8 mouse cellular contexts compared by ENCODE assay signal in the genomic region with DNA sequence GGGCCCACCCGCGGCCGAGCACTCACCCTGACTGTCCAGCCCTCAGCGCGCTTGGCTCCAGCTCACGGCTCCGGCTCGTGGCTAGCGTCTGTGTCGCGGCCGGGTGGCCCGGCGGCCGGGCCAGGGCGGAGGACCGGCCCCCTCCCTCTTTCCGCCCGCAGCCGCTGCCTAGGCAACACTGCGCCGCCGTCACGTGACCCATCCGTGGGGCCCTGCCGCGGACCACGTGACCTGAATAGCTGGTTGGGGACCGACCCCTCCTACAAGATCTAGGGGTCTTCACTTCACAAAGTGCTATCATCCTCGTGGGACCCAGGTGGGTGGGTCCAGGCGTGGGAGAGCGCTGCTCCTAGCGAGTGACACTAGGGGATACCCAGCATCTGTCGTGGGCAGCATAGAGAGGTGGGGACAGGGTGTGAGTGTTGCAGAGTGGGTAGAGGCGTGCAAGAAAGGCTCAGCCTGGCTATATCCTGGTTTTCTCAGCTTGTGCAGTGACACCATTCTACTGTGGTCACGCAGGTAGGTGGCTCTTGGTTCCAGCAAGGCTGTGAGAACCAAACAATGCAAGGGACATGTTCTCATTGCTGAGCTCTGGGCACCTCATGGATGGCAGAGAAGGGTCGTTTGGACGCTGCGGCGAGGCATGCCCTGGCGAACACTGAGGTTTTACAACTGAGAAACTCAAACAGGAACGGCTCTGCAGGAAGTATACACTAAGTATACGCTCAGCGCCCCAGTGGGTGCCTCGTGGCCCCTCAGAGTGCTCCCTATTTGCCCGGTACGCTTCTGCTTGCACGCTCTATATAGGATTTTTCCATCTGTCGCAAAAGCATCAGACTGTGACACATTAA. TPM values are rescaled to one million over a fixed set of nuclear protein-coding genes. Genes with fewer than 3 reads are reported as not detected.
DNase-seq lines count a peak whose midpoint lies in the region; ATAC-seq and TF ChIP-seq lines count a peak whose summit lies in the region.

Orai2 (minus strand) TSS at position 202 of the 851 bp plus-strand sequence.

- ATAC-seq in G1E (ENCODE audit: extremely low read depth, insufficient number of reproducible peaks, low FRiP score, poor library complexity, severe bottlenecking) = peak; percentile 46
- peak; percentile 90 for ATAC-seq in forebrain, postnatal 0 days
- peak; percentile 90 for ATAC-seq in neural tube, embryonic 15.5 days (ENCODE audit: low FRiP score)

- DNase-seq in G1E (ENCODE audit: low spot score) = peak; percentile 85
- DNase-seq in cerebellum, adult 2 months = peak; percentile 86 to 87
- peak; percentile 91 for DNase-seq in forebrain, postnatal 0 days
- DNase-seq in heart, postnatal 36 days = peak; percentile 77 to 81
- DNase-seq in layer of hippocampus, adult 18-20 months (ENCODE audit: low spot score in 2 of 2) = peak; percentile 83 to 92
- DNase-seq in lung, adult 18-20 months = peak; percentile 86
- peak; percentile 87 for DNase-seq in testis, postnatal 10 days (ENCODE audit: low spot score)

- peaks cover 7% of the 10 kb centered on the region for H3K9me3 ChIP-seq in G1E (replicated peaks)
- H3K9me3 ChIP-seq in forebrain, postnatal 0 days (ENCODE audit: low read length) = no peaks in the 10 kb centered on the region
- no peaks in the 10 kb centered on the region for H3K9me3 ChIP-seq in neural tube, embryonic 15.5 days (replicated peaks)

- no peak for TF ChIP-seq CTCF in G1E (IDR thresholded peaks at IDR 0.05; ENCODE audit: low read depth, low read length)
- TF ChIP-seq CTCF in cerebellum, adult 2 months (IDR thresholded peaks at IDR 0.05; ENCODE audit: borderline replicate concordance, insufficient read depth, low read depth, low read length) = no peak
- no peak for TF ChIP-seq CTCF in forebrain, postnatal 0 days (IDR thresholded peaks at IDR 0.05; ENCODE audit: low read depth)

- peaks cover 63% of the 10 kb centered on the region for H3K4me1 ChIP-seq in G1E (ENCODE audit: insufficient read depth, low read depth, low read length)
- peaks cover 17% of the 10 kb centered on the region for H3K4me1 ChIP-seq in cerebellum, adult 2 months (ENCODE audit: control insufficient read depth, insufficient read depth, low read length)
- peaks cover 6% of the 10 kb centered on the region for H3K4me1 ChIP-seq in forebrain, postnatal 0 days (ENCODE audit: insufficient read depth)
- H3K4me1 ChIP-seq in neural tube, embryonic 15.5 days = peaks cover 36% of the 10 kb centered on the region

- H3K4me2 ChIP-seq in forebrain, postnatal 0 days (ENCODE audit: low read depth) = peak within 1 kb of the TSS; percentile 73
- peak within 1 kb of the TSS; percentile 91 for H3K4me2 ChIP-seq in neural tube, embryonic 15.5 days

- H3K4me3 ChIP-seq in G1E (ENCODE audit: low read depth, low read length) = peak within 1 kb of the TSS; percentile 82
- peak within 1 kb of the TSS; percentile 98 for H3K4me3 ChIP-seq in cerebellum, adult 2 months (replicated peaks; ENCODE audit: insufficient read depth, low read depth, low read length)
- H3K4me3 ChIP-seq in forebrain, postnatal 0 days (ENCODE audit: low read depth, low read length) = peak within 1 kb of the TSS; percentile 65
- H3K4me3 ChIP-seq in neural tube, embryonic 15.5 days (replicated peaks) = peak within 1 kb of the TSS; percentile 62

- H3K36me3 ChIP-seq in G1E (replicated peaks) = peaks cover 44% of the 10 kb centered on the region
- peaks cover 9% of the 10 kb centered on the region; the same call in 1 of the 2 replicates for H3K36me3 ChIP-seq in forebrain, postnatal 0 days (ENCODE audit: insufficient read depth)
- H3K36me3 ChIP-seq in neural tube, embryonic 15.5 days = peaks cover 12% of the 10 kb centered on the region

- WGBS in cerebellum, adult 2 months = 1% methylated on average over 49 of the region's 49 CpGs
- WGBS in forebrain, postnatal 0 days = 4% methylated on average over 49 of the region's 49 CpGs
- WGBS in neural tube, embryonic 15.5 days = 3% methylated on average over 41 of the region's 49 CpGs

- H3K27ac ChIP-seq in cerebellum, adult 2 months (ENCODE audit: insufficient read depth, low read length) = peak within 1 kb of the TSS; percentile 64
- H3K27ac ChIP-seq in forebrain, postnatal 0 days (ENCODE audit: low read depth, low read length) = peak within 1 kb of the TSS; percentile 76
- peak within 1 kb of the TSS; percentile 89 for H3K27ac ChIP-seq in neural tube, embryonic 15.5 days (replicated peaks)

- peak within 1 kb of the TSS; percentile 76 for H3K9ac ChIP-seq in forebrain, postnatal 0 days
- H3K9ac ChIP-seq in neural tube, embryonic 15.5 days (replicated peaks) = peak within 1 kb of the TSS; percentile 77

- intact Hi-C loops in heart, postnatal 36 days (cut with DNase I) = no loop called here

- no peaks in the 10 kb centered on the region for H3K27me3 ChIP-seq in G1E (ENCODE audit: insufficient read depth, low read length)
- no peaks in the 10 kb centered on the region for H3K27me3 ChIP-seq in cerebellum, adult 2 months (ENCODE audit: control insufficient read depth, insufficient read depth, low read length)
- no peaks in the 10 kb centered on the region for H3K27me3 ChIP-seq in forebrain, postnatal 0 days (ENCODE audit: insufficient read depth, low read length)
- no peaks in the 10 kb centered on the region for H3K27me3 ChIP-seq in neural tube, embryonic 15.5 days (replicated peaks)

- TF ChIP-seq POLR2A in cerebellum, adult 2 months (IDR thresholded peaks at IDR 0.05; ENCODE audit: borderline replicate concordance, insufficient read depth, low read length) = peak; percentile 45; the same call in 1 of the 2 replicates

RNA-seq across cellular contexts. Expression of gene Orai2, which starts in this region (rescaled TPM):
- 53.1 and 56.3 TPM in 2 replicates for total RNA-seq in G1E (2014; fragmentation: Nextera tagmentation)
- 43.4 and 43.8 TPM in 2 replicates for total RNA-seq in G1E (2017)
- 50.2 and 53.8 TPM in 2 replicates for polyA plus RNA-seq in G1E (2012)
- 64.9 and 66.9 TPM in 2 replicates for polyA plus RNA-seq in cerebellum, adult 2 months (2012; rRNA removed)
- 76.9 and 105 TPM in 2 replicates for total RNA-seq in forebrain, postnatal 0 days (2014; rRNA removed)
- 52.1 and 64.0 TPM in 2 replicates for polyA plus RNA-seq in forebrain, postnatal 0 days (2015; fragmentation: Nextera tagmentation; extraction: Ambion mirVana)
- 1 to 10 TPM; 1.2 to 1.3 TPM for total RNA-seq in heart, postnatal 36 days (2021)
- total RNA-seq in layer of hippocampus, adult 18-20 months (2021) = 100 to 1,000 TPM; 121 to 132 TPM
- 40.0 and 45.6 TPM in 2 replicates for polyA plus RNA-seq in neural tube, embryonic 15.5 days (2015; fragmentation: Nextera tagmentation; extraction: Ambion mirVana)

Comparison
In these comparisons a context has a peak if more than half of its experiments do, and no peak if none do; other contexts are left out.
1. Peak in every context shown above with its lines: DNase-seq, ATAC-seq, H3K4me3 ChIP-seq and H3K27ac ChIP-seq.
2. RNA of gene Orai2 (total RNA-seq): 121 to 132 TPM in layer of hippocampus, adult 18-20 months, 76.9 to 105 TPM in forebrain, postnatal 0 days and 43.4 to 56.3 TPM in G1E; 1.2 to 1.3 TPM in heart, postnatal 36 days; every median in the first group is over 10 times any median in the second.